Mouse (Mus musculus) spleen, postnatal 4 days (tissue): ENCODE results near the gene Fbxl13.

Experiments used
- DNase-seq, 2 experiments: peaks; one replicate each; pipeline ENCODE4 v3.0.0; 2022; ENCODE audit warnings: low spot score in 2 of 2

Fbxl13 gene

GRCm38 (mm10) chr5:21645439-21646132 lies at the start of gene Fbxl13, which contains the start of gene Armc10:
Gene Fbxl13, minus strand, starts transcription at chr5:21645634.
Gene Armc10, plus strand, starts transcription at chr5:21645813.
- peak; percentile 78 to 92 for DNase-seq

DNA sequence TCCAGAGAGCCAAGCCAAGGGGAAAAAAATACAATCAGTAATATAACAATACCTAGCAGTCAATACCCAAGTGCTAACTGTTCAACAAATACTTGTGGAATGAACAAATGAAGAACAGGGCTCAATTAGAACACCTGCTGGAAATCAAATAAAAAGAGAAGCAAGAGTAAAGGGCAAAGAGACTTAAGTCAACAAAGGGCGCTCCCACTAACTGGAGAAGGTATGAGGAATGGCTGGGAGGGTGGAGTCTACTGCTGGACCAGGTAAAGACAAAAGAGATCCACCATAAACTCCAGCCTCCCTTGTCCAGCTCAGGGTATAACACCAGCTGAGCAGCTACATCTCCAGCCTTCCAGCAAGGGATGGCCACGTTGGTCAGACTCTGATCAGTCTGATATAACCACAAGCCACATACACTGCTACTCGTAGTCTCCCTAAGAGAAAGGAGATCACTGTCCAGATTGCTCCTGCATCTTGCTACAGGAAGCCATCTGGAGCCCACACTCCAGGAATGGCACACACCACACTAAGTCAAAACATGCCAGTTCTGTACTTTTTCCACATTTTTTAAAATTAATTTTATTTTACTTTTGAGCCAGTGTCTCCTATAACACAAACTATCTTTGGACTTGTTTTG lies 49.5 kb upstream of the Fbxl13 start:
- DNase-seq = no peak

- no peak for DNase-seq
Measured at GRCm38 (mm10) chr5:21693372-21693870, 48.0 kb upstream of the Fbxl13 start.

- no peak for DNase-seq
Measured at GRCm38 (mm10) chr5:21692230-21692629, 46.8 kb upstream of the Fbxl13 start.

- DNase-seq = no peak
Measured at GRCm38 (mm10) chr5:21687042-21687441, 41.6 kb upstream of the Fbxl13 start.

DNA sequence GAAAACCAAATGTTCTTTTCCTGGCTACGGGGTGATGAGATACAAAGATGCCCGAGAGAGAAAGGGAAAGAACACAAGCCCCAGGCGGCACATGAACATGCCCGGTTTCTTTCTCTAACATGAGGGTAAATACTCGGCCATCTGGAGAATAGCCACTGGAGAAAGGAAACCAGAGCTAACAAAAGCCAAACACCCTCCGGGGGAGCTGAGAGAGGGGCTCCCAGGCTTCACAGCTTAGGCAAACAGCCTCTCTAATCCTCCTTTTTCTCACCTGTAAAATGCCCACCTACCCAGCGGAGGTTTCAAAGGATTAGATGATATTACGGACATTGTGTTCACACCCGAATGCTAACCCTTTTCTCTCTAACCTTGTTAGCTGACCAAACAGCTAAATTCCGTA lies 39.6 kb upstream of the Fbxl13 start:
- no peak for DNase-seq

- no peak for DNase-seq
Measured at GRCm38 (mm10) chr5:21683811-21684210, 38.4 kb upstream of the Fbxl13 start.

GRCm38 (mm10) chr5:21680940-21681339 lies 35.5 kb upstream of the Fbxl13 start:
- no peak for DNase-seq

DNA sequence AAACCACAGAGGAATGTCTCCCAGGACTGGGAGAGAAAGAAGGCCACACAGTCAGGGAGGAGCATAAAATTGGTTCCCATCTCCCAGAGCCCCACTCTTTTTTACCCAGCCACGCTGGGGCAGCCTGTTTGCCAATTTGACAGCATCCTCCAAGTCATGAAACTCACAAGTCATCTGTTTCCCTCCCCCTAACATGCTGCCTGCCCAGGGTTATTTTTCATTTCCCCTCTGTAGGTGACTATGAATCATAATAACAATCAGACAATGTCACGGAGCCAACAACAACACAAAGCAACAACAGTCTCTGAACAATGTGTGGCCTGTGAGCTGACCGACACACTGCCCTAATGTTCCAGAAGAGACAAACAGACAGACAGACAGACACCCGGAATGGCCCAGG lies 34.6 kb upstream of the Fbxl13 start:
- DNase-seq = no peak

GRCm38 (mm10) chr5:21678363-21678762 lies 32.9 kb upstream of the Fbxl13 start:
- no peak for DNase-seq

GRCm38 (mm10) chr5:21677939-21678338 lies 32.5 kb upstream of the Fbxl13 start:
- DNase-seq = no peak

- DNase-seq = no peak
Measured at GRCm38 (mm10) chr5:21675494-21675893, 30.1 kb upstream of the Fbxl13 start.

DNA sequence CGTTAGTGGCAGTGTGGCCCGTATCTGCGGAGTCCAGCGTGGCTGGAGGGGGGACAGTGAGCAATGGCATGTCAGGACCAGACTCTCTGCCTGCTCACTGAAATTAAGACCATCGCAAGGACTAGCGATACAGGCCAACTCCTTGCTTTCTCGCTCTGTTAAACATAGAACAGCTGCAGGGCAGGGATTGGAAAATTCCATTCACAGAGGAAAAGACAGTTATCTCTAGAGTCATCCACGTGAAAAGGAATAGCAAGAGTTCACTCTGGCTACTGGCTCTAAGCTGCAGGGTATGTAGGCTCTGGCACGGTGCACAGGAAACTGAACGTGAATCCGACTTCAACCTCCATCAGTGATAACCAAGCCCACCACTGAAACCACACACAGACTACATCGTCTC lies 29.6 kb upstream of the Fbxl13 start:
- no peak for DNase-seq

DNA sequence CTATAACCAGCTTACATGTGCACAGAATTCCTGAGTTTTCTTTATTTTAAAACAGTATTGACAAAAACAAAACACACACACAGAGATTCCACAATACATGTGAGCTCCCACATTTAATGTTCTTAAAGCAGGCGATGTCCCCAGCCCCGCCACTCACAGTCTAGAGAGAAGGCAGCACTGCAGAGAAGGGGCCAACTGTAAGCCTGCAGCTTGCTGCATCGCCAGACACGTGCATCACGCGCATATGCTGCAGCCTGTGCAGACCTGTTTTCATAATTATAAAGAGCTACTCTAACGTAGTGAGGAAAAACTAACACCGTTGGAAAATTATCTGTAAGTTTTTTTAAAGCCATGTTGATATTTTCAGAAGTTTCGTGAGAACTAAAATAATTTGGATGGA lies 28.3 kb upstream of the Fbxl13 start:
- no peak for DNase-seq

DNA sequence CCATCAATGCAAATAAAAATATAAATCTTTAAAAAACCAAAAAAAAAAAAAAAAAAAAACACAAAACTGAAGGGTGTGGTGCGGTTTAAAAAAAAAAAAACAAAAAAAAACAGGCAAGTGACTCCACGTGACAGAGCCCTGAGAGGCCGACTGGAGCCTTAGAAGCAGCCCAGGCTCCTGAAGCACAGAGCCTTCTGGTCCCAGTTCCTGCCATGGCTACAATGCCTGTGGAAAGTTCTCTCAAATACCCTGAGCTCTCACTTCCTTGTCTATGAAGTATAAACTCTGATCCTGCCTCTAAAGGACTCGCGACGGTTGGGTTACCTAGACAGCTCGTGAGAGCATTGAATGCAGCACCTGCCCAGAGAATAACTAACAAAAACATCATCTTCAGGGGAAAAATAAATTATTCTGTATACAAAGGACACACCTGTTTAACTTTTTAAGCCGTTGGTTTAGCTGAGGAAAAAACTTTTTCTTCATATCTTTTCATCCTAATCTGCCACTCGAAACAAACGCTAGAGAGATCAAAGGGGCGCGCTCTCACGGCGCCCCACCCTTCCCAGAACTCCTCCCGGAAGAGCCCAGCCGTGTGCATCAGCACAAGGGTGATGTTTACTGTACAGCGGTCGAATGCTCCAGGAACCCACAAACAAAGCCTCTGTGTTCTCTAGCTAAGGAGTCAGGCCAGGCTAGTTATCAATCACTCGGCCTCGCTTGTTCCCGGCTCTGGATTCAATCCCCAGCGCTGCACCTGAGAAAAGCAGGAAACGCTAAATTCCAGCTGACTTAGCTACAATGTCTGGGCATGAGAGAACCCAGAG lies 27.6 kb upstream of the Fbxl13 start:
- DNase-seq = no peak

GRCm38 (mm10) chr5:21669307-21669706 lies 23.9 kb upstream of the Fbxl13 start:
- no peak for DNase-seq

- no peak for DNase-seq
Measured at GRCm38 (mm10) chr5:21667191-21668137, 22.0 kb upstream of the Fbxl13 start.

DNA sequence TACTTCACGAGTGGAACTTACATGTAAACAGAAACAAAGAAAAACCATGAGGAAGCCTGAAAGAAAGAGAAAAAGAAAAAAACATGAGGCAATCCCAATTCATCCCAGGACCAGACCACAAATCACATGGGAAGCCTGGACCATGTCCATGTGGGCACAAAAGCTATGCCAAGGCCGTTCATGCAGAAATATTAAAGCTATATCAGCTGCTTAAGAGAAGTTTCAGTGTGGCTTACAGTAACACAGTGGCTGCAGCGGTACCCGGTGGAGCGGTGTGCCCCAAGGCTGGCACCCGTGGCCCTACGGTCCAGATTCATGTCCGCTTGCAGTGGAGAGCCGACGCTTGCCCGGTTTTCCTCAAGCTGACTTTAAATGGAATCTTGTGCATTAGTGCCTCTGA lies 17.6 kb upstream of the Fbxl13 start:
- DNase-seq = no peak

DNA sequence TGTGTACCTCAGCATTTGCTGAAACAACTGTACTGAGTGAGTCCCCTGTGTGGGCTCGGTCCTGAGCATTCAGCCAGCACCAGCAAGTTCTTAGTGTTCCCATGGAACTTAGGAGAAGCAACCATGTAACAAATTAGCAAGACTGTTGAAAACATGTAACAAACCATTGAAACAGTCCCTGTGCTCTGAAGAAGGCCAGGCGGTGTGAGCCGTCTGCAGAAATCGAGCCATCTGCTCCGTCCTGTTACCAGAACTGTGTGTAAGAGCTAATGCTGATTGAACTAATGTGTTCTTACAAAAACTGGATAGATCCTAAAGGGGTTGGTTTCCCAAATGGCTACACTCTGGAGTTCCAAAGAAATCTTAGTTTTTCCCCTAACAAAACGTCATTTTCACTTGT lies 15.4 kb upstream of the Fbxl13 start:
- no peak for DNase-seq

DNA sequence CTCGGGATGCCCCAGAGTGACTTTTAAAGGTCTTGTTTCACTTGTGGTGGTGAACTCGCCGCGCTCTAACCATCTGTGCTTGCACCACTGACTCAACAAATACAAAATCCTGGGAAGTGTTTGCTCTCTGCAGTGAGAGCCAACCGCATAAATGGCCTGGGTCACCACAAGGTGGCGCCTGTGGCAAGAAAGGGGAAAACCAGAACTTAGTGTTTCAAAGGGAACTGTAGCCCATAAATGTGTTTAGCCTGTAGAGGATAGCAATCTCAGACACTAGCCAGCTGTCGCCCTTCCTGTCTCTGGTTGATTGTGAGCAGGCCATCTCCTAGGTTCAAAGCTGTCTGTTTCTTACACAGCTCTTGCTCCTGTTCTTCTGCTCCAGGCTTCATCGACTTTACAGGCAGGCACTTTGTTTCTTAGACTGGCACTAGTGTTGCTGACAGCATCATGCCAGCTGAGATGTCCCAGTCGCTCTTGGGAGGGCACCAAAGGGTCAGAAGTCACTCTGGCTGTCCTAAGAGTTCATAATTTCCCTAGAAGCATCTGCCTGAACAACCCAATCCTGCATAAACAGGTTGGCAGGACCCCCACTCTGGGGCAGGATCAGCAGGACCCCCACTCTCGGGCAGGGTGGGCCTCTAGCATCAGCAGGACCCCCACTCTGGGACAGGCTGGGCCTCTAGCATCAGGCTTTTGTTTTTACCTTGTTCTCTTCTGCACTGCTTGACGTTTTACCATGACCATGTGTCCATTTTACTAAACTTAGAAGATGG lies 13.4 kb upstream of the Fbxl13 start:
- peak; percentile 65 to 86 for DNase-seq

DNA sequence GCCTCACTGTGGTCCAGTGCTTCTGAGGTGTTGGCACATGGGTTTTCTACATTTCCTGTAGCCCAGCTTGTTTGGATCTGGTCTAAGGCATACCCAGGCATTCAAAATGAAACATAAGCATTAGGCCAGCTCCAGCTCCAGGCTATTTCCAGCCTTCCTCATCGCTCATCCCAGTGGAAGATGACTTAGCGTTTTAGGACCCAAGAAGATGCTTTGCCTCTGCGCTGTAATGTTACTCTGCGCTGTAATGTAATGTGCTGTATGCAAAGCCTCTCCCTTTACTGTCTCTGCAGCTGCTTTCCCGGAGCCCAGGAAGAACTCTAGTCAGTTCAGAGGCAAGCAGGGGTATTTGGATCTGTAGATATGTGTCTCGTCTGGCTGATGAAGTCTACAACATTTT lies 12.6 kb upstream of the Fbxl13 start:
- DNase-seq = no peak
